Mouse (Mus musculus) erythroblast, embryonic 14.5 days (primary cell): ENCODE measurements around the gene Smyd3.

Source experiments
- GATA1 ChIP-seq: IDR thresholded peaks from 2 replicates; pipeline ENCODE4 v1.6.1; 2012; ENCODE audit warnings: low read length, inconsistent platforms, mixed read lengths
- TAL1 ChIP-seq: IDR thresholded peaks from 3 replicates; pipeline ENCODE4 v1.6.1; 2012; ENCODE audit warnings: low read length, inconsistent platforms, mixed read lengths

DNA sequence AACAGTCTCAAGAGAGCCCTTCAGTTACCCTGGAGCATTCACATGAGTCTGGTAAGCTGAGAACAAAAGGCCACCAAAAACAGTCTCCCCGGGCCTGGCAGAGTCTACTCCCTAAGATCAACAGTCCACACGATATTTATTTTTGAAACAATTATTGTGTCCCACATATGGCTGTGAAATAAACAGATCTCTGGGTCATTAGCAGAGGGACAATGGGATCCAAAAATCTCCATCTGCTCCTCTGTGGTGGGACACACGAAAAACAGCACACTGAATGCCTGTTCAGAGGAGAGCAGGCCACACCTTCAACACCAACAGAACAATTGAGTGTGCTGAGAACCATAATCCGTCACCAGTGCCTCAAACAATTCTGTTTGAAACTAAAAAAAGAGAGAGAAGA is 300.8 kb downstream of the Smyd3 start:
- no peak for TF ChIP-seq GATA1
- TF ChIP-seq TAL1: no peak
